Mouse (Mus musculus) cerebellum, adult 2 months (tissue): Measurements from ENCODE around the gene Cdh16.

Experiments
- CTCF ChIP-seq: fragments of 200-500 bp; IDR thresholded peaks from 2 replicates; pipeline ENCODE4 v1.5.1; 2011; ENCODE audit warnings: low read depth, mild to moderate bottlenecking, control low read depth, low read length, moderate library complexity, borderline replicate concordance; ENCODE audit not compliant: insufficient read depth
- POLR2A ChIP-seq: fragments of 200-500 bp; IDR thresholded peaks from 2 replicates; pipeline ENCODE4 v1.6.1; 2011; ENCODE audit warnings: low read length, control low read depth, borderline replicate concordance; ENCODE audit not compliant: insufficient read depth

GRCm38 (mm10) chr8:104620765-104621164 is 3.4 kb downstream of the Cdh16 start:
- TF ChIP-seq POLR2A (no peak), CTCF (no peak)
